In genomic region chr11:88553521-88554310, GRCm38 (mm10) we compare ENCODE assay signal across 9 mouse cellular contexts.
DNase-seq lines count a peak whose midpoint lies in the region; ATAC-seq and TF ChIP-seq lines count a peak whose summit lies in the region.
"Had no signal": no experiment of that assay in that cellular context is flagged by ENCODE, and none has a peak within 500 bp of the region (broad histone marks: within the 10 kb centered on the region; RNA-seq: fewer than 3 reads in every experiment).

No protein-coding gene starts in this region.

- H3K4me1 ChIP-seq in lung, embryonic 16.5 days (replicated peaks; ENCODE audit: control insufficient read depth, insufficient read depth, low read length) = peaks cover 66% of the 10 kb centered on the region
- peaks cover 83% of the 10 kb centered on the region for H3K4me1 ChIP-seq in forebrain, embryonic 15.5 days
- H3K4me1 ChIP-seq in small intestine, adult 2 months (ENCODE audit: control insufficient read depth, insufficient read depth, insufficient read length, low read length) = peaks cover 36% of the 10 kb centered on the region

- intact Hi-C loops in left cerebral cortex, postnatal 36 days (cut with DNase I) = loop anchor here (5.0 kb wide), 2 partner anchors 44 to 174 kb away; no protein-coding TSS in a partner anchor

- H3K27ac ChIP-seq in lung, embryonic 16.5 days (ENCODE audit: low read length) = peak overlapping the region; percentile 51
- H3K27ac ChIP-seq in forebrain, embryonic 15.5 days (replicated peaks) = 0 out of 2 replicates have a peak overlapping the region, but pooled peaks have one; percentile 4
- peak overlapping the region; percentile 57 for H3K27ac ChIP-seq in small intestine, adult 2 months (ENCODE audit: insufficient read depth, low read depth, low read length)

- H3K4me3 ChIP-seq in lung, embryonic 16.5 days (ENCODE audit: low read length) = no peak overlapping the region
- H3K4me3 ChIP-seq in forebrain, embryonic 15.5 days = no peak overlapping the region
- no peak overlapping the region for H3K4me3 ChIP-seq in small intestine, adult 2 months (ENCODE audit: low read depth, low read length)
- H3K4me3 ChIP-seq: erythroblast, embryonic 14.5 days had no signal

- H3K36me3 ChIP-seq in lung, embryonic 16.5 days (ENCODE audit: control insufficient read depth, insufficient read depth, low read length) = no peaks in the 10 kb centered on the region
- no peaks in the 10 kb centered on the region for H3K36me3 ChIP-seq in forebrain, embryonic 15.5 days
- H3K36me3 ChIP-seq in small intestine, adult 2 months (ENCODE audit: control insufficient read depth, insufficient read depth, low read length) = no peaks in the 10 kb centered on the region

- no peak for DNase-seq in lung, postnatal 14 days
- peak; percentile 48 for DNase-seq in liver
- DNase-seq in left cerebral cortex, postnatal 36 days (ENCODE audit: low spot score in 2 of 2) = no peak
- DNase-seq in thymus, postnatal 0 days (ENCODE audit: low spot score) = no peak
- DNase-seq in layer of hippocampus, adult 9-10 months (ENCODE audit: low spot score) = no peak

- H3K4me2 ChIP-seq in lung, embryonic 16.5 days (ENCODE audit: low read depth, low read length) = no peak overlapping the region
- H3K4me2 ChIP-seq in forebrain, embryonic 15.5 days (replicated peaks) = no peak overlapping the region

- no peak for ATAC-seq in lung, embryonic 16.5 days (ENCODE audit: low read depth)
- ATAC-seq in forebrain, embryonic 15.5 days (replicated peaks) = no peak

- H3K9ac ChIP-seq in lung, embryonic 16.5 days (ENCODE audit: low read length) = no peak overlapping the region
- H3K9ac ChIP-seq in forebrain, embryonic 15.5 days (replicated peaks) = no peak overlapping the region

- no peak for TF ChIP-seq POLR2A in small intestine, adult 2 months (IDR thresholded peaks at IDR 0.05; ENCODE audit: low read depth, low read length)

- H3K9me3 ChIP-seq in lung, embryonic 16.5 days (ENCODE audit: control insufficient read depth, low read length) = no peaks in the 10 kb centered on the region
- H3K9me3 ChIP-seq in forebrain, embryonic 15.5 days = no peaks in the 10 kb centered on the region

- WGBS in lung, embryonic 16.5 days = 64% methylated on average over 11 of the region's 11 CpGs
- WGBS in forebrain, embryonic 15.5 days = 72% methylated on average over 11 of the region's 11 CpGs
- 58% methylated on average over 11 of the region's 11 CpGs for WGBS in small intestine, adult 2 months

- no peaks in the 10 kb centered on the region for H3K27me3 ChIP-seq in lung, embryonic 16.5 days (ENCODE audit: control insufficient read depth, insufficient read depth, low read depth, low read length)
- H3K27me3 ChIP-seq in forebrain, embryonic 15.5 days = no peaks in the 10 kb centered on the region
- no peaks in the 10 kb centered on the region for H3K27me3 ChIP-seq in small intestine, adult 2 months (ENCODE audit: control insufficient read depth, insufficient read depth, low read length)

- no peak for TF ChIP-seq CTCF in small intestine, adult 2 months (IDR thresholded peaks at IDR 0.05; ENCODE audit: extremely low read depth, insufficient read length, insufficient replicate concordance, low read depth, low read length)

Comparison
In these comparisons a context has a peak if more than half of its experiments do, and no peak if none do; other contexts are left out.
1. H3K27ac ChIP-seq: peak in every context shown above with its lines; median percentile 57 in small intestine, adult 2 months; 51 in lung, embryonic 16.5 days; 4 in forebrain, embryonic 15.5 days.